Mouse (Mus musculus) bone marrow, adult 2 months (tissue): ENCODE measurements around the gene Tead1. TPM values are rescaled to one million over a fixed set of nuclear protein-coding genes. Genes with fewer than 3 reads are reported as not detected.

Experiments
- H3K27ac ChIP-seq: fragments of 200-500 bp; 2 replicates; pipeline ENCODE4 v1.5.1; 2012; ENCODE audit warnings: low read depth, mild to moderate bottlenecking, control low read depth, inconsistent platforms, low read length; ENCODE audit not compliant: control insufficient read depth, poor library complexity, insufficient read depth
- H3K4me1 ChIP-seq: fragments of 200-500 bp; 2 replicates; pipeline ENCODE4 v1.6.1; 2011; ENCODE audit warnings: low read length; ENCODE audit not compliant: control insufficient read depth, insufficient read depth
- H3K4me3 ChIP-seq: fragments of 200-500 bp; replicated peaks from 2 replicates; pipeline ENCODE3; 2011; ENCODE audit warnings: mild to moderate bottlenecking, low read depth, low read length, control low read depth; ENCODE audit not compliant: control insufficient read depth
- CTCF ChIP-seq: fragments of 200-500 bp; IDR thresholded peaks from 2 replicates; pipeline ENCODE4 v1.5.1; 2011; ENCODE audit warnings: low read length, control low read depth; ENCODE audit not compliant: control insufficient read depth, insufficient read depth
- POLR2A ChIP-seq: fragments of 200-500 bp; IDR thresholded peaks from 2 replicates; pipeline ENCODE4 v1.6.1; 2011; ENCODE audit warnings: low read depth, mild to moderate bottlenecking, control low read depth, low read length, borderline replicate concordance; ENCODE audit not compliant: control insufficient read depth
- WGBS: fragments of 180-500 bp; shearing (Covaris S2); methylation state at CpG from one replicate; pipeline ENCODE4 v1.1.7; 2018; 5-methylcytosine and 5-hydroxymethylcytosine counted together
- polyA plus RNA-seq: library from polyadenylated mRNA; stranded (reverse); fragments of >200 nt; gene quantifications from 2 replicates; pipeline ENCODE4 v1.2.4, GENCODE M21; 2011; ENCODE audit warnings: low replicate concordance; ENCODE audit not compliant: missing spikeins, insufficient read depth, insufficient read length

Tead1 gene
- polyA plus RNA-seq, 1 experiment = 3.0 TPM

DNA sequence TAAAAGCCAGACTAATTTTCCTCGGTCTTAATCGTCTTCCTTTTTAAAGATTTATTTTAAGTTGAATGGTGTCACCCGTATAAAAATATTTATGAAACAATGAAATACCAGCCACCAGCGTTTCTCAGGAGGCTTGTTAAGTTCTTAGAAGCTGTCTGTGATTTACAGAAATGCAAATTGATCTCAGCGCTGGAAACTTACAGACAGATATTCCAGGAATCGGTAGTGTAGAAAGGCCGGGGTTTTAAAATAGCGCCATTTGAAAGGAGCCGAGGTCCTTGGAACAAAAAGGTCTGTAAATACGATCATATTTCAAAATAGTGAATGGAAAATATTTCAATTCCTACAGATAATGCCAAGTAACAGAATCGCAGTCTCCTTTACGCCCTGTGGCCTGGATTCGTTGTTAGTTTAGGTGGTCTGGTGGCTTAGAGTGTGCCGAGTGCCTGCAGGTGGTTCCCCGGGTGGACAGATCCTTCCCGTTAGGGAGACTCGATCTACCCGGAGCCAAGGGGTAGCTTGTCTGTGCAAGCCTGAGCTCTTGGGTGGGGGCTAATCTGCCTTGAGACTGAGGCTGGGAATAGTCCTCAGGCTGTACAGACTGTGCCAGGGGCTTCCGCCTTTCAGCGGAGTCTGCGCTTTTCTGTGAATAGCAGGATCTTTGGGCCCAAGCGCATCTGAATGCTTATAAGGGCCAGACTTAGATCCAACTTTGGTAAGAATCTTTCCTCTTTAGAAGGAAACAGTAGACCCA is 1.6 kb downstream of the Tead1 start:
- no peak overlapping the region for H3K27ac ChIP-seq
- no peak for TF ChIP-seq POLR2A
- no peak for TF ChIP-seq CTCF
- 10% methylated on average over 22 of the region's 22 CpGs for WGBS
- no peak overlapping the region for H3K4me3 ChIP-seq
- H3K4me1 ChIP-seq = no peaks in the 10 kb centered on the region

- no peak overlapping the region for H3K27ac ChIP-seq
- H3K4me1 ChIP-seq = no peaks in the 10 kb centered on the region
- no peak overlapping the region for H3K4me3 ChIP-seq
- TF ChIP-seq CTCF = no peak
- no peak for TF ChIP-seq POLR2A
- 15% methylated on average over 23 of the region's 23 CpGs for WGBS
Measured at GRCm38 (mm10) chr7:112684626-112685561, 5.8 kb downstream of the Tead1 start.

GRCm38 (mm10) chr7:112685993-112686392 is 6.9 kb downstream of the Tead1 start:
- 70% methylated on average over 3 of the region's 3 CpGs for WGBS
- no peak overlapping the region for H3K27ac ChIP-seq
- no peak overlapping the region for H3K4me3 ChIP-seq
- no peak for TF ChIP-seq CTCF
- no peak for TF ChIP-seq POLR2A
- H3K4me1 ChIP-seq = no peaks in the 10 kb centered on the region

GRCm38 (mm10) chr7:112686586-112686985 is 7.5 kb downstream of the Tead1 start:
- Histone ChIP-seq H3K4me1 (no peaks in the 10 kb centered on the region), H3K27ac (no peak overlapping the region), H3K4me3 (no peak overlapping the region)
- TF ChIP-seq POLR2A = no peak
- no peak for TF ChIP-seq CTCF
- WGBS = 61% methylated on average over 10 of the region's 10 CpGs

DNA sequence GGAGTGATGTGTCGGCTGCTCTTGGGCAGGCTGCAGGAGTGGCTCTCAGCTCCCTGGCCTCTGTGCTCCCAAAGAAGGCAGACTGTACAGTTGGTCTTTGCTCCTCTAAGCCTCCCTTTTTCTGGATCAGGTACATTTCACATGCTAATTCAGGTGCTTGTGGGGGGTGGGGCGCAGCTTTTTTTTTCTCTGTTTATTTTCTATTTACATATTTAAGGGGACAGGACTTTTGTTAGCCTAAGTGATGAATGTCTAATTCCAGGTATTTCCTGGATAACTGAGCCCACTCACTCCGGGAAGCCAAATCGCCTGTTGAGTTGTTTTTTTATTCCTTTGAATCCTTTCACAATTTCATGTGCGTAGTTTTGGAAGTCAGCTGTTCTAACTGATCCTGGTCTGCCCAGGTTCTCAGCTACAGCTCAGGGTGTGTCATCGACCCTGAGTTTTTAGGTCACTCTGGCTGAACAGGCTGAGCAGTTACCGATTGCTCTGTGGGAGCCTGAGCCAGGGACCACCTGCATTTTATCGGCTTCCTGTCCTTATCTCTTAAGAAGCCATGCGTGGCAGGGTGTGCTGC is 9.4 kb downstream of the Tead1 start:
- H3K27ac ChIP-seq = no peak overlapping the region

DNA sequence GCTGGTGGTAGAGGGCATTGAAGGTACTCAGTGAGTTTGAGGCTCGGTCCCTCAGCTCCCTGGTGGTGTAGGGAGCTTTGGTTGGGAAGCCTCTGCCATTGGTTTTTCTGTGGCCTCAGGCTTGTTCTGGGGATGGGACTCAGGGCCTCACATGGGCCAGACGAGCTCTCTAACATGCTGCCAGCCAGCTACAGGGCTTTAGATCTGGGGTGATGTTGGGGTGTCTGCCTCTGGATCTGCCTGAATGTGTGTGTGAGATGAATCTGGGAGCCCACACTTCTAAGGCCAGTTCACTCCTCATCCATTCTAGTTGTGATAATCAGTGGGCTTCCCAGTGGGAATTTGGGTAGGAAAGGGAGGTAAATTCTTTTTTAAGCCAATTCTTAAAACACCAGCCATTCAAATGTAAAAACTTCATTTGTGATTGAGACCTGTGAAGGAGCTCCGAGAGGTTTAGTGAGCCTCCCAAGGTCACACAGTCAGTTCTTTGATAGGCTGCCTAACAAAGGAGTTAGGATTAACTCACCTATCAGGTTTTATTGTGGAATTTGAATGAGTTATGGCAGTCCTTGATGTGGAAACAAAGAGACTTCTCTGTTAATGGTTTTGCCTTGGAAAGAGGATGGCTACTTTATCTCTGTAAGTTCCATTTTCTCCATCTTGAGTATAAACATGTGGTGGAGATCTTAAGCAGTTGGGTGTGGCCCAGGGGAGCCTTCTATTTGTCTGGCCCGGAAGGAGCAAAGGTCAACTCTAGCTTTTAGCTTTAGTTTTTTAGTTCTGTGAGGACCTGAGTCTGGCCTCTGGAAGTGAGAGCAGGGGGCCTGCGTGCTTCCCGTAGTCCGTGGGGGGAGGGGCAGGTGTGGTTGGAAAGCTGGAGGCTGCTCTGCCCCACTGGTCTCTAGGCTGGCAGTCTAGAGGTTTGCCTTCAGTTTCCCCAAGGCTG is 12.0 kb downstream of the Tead1 start:
- H3K4me1 ChIP-seq = no peaks in the 10 kb centered on the region

More for the DNA sequence above, 9.4 kb downstream of the Tead1 start:
- Histone ChIP-seq H3K4me3 (no peak overlapping the region), H3K4me1 (no peaks in the 10 kb centered on the region)
- no peak for TF ChIP-seq POLR2A
- no peak for TF ChIP-seq CTCF
- WGBS = 38% methylated on average over 9 of the region's 9 CpGs

DNA sequence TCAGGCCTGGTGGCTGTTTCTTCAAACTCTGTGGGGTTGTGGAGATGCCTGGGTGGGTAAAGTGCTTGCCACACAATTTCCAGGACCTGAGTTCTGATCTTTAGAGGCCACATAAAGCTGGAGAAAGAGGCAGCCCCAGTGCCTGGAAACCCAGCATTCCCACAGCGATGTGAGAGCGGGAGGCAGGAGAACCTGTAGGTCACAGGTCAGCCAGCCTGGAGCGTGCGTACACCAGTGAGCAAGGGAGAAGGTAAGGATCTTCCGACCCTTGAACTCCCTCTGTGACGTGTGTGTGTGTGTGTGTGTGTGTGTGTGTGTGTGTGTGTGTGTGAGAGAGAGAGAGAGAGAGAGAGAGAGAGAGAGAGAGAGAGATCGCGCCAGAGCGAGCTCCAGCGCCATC is 14.4 kb downstream of the Tead1 start:
- no peak overlapping the region for H3K27ac ChIP-seq
- TF ChIP-seq POLR2A (no peak), CTCF (no peak)
- 73% methylated on average over 10 of the region's 10 CpGs for WGBS
- H3K4me1 ChIP-seq = no peaks in the 10 kb centered on the region
- no peak overlapping the region for H3K4me3 ChIP-seq

More for the DNA sequence above, 12.0 kb downstream of the Tead1 start:
- WGBS = 31% methylated on average over 7 of the region's 7 CpGs
- H3K27ac ChIP-seq = no peak overlapping the region
- TF ChIP-seq CTCF (no peak), POLR2A (no peak)
- H3K4me3 ChIP-seq = no peak overlapping the region
